Mouse (Mus musculus): ENCODE results near the gene Olfm2.

GRCm38 (mm10) chr9:20731797-20732196 lies 14.4 kb downstream of the Olfm2 start:
- TF ChIP-seq CTCF (IDR thresholded peaks at IDR 0.05; ENCODE audit: low read depth, low read length), result no peak
- TF ChIP-seq GATA2 (IDR thresholded peaks at IDR 0.05; ENCODE audit: borderline replicate concordance, low read depth, low read length), result no peak
- TF ChIP-seq GATA1 (IDR thresholded peaks at IDR 0.05; ENCODE audit: borderline replicate concordance, low read length), result no peak

All from G1E (cell line).